Mouse (Mus musculus): ENCODE data around the gene Srpk2. TPM values are rescaled to one million over a fixed set of nuclear protein-coding genes. Genes with fewer than 3 reads are reported as not detected.

Srpk2 gene
- polyA plus RNA-seq, 1 experiment: 0.91 TPM

- Histone ChIP-seq H3K4me3 (ENCODE audit: low read depth, low read length) (no peak overlapping the region), H3K27ac (ENCODE audit: insufficient read depth, low read depth, low read length) (no peak overlapping the region), H3K27me3 (ENCODE audit: control insufficient read depth, insufficient read depth, low read length) (no peaks in the 10 kb centered on the region), H3K4me1 (ENCODE audit: control insufficient read depth, insufficient read depth, insufficient read length, low read length) (no peaks in the 10 kb centered on the region), H3K36me3 (ENCODE audit: control insufficient read depth, insufficient read depth, low read length) (no peaks in the 10 kb centered on the region)
- TF ChIP-seq CTCF (IDR thresholded peaks at IDR 0.05; ENCODE audit: extremely low read depth, insufficient read length, insufficient replicate concordance, low read depth, low read length) (no peak), POLR2A (IDR thresholded peaks at IDR 0.05; ENCODE audit: low read depth, low read length) (no peak)
- WGBS: 82% methylated on average over 3 of the region's 3 CpGs
Observed at GRCm38 (mm10) chr5:23612856-23613255, 71.6 kb downstream of the Srpk2 start.

- WGBS: 67% methylated on average over 7 of the region's 7 CpGs
- H3K27me3 ChIP-seq (ENCODE audit: control insufficient read depth, insufficient read depth, low read length): no peaks in the 10 kb centered on the region
- no peak overlapping the region for H3K27ac ChIP-seq (ENCODE audit: insufficient read depth, low read depth, low read length)
- H3K36me3 ChIP-seq (ENCODE audit: control insufficient read depth, insufficient read depth, low read length): 0 out of 2 replicates have a peak, but pooled peaks cover 1% of the 10 kb centered on the region
- no peak overlapping the region for H3K4me3 ChIP-seq (ENCODE audit: low read depth, low read length)
- TF ChIP-seq POLR2A (IDR thresholded peaks at IDR 0.05; ENCODE audit: low read depth, low read length): no peak
- no peak for TF ChIP-seq CTCF (IDR thresholded peaks at IDR 0.05; ENCODE audit: extremely low read depth, insufficient read length, insufficient replicate concordance, low read depth, low read length)
- H3K4me1 ChIP-seq (ENCODE audit: control insufficient read depth, insufficient read depth, insufficient read length, low read length): 0 out of 2 replicates have a peak, but pooled peaks cover 1% of the 10 kb centered on the region
Observed at GRCm38 (mm10) chr5:23604036-23604705, 80.2 kb downstream of the Srpk2 start.

- no peaks in the 10 kb centered on the region for H3K27me3 ChIP-seq (ENCODE audit: control insufficient read depth, insufficient read depth, low read length)
- 85% methylated on average over 5 of the region's 5 CpGs for WGBS
- no peak for TF ChIP-seq POLR2A (IDR thresholded peaks at IDR 0.05; ENCODE audit: low read depth, low read length)
- no peak for TF ChIP-seq CTCF (IDR thresholded peaks at IDR 0.05; ENCODE audit: extremely low read depth, insufficient read length, insufficient replicate concordance, low read depth, low read length)
- no peaks in the 10 kb centered on the region for H3K4me1 ChIP-seq (ENCODE audit: control insufficient read depth, insufficient read depth, insufficient read length, low read length)
- 0 out of 2 replicates have a peak, but pooled peaks cover 1% of the 10 kb centered on the region for H3K36me3 ChIP-seq (ENCODE audit: control insufficient read depth, insufficient read depth, low read length)
- no peak overlapping the region for H3K4me3 ChIP-seq (ENCODE audit: low read depth, low read length)
- H3K27ac ChIP-seq (ENCODE audit: insufficient read depth, low read depth, low read length): no peak overlapping the region
Observed at GRCm38 (mm10) chr5:23599750-23600537, 84.5 kb downstream of the Srpk2 start.

GRCm38 (mm10) chr5:23599171-23599570 lies 85.2 kb downstream of the Srpk2 start:
- Histone ChIP-seq H3K4me1 (ENCODE audit: control insufficient read depth, insufficient read depth, insufficient read length, low read length) (no peaks in the 10 kb centered on the region), H3K36me3 (ENCODE audit: control insufficient read depth, insufficient read depth, low read length) (0 out of 2 replicates have a peak, but pooled peaks cover 1% of the 10 kb centered on the region), H3K4me3 (ENCODE audit: low read depth, low read length) (no peak overlapping the region), H3K27ac (ENCODE audit: insufficient read depth, low read depth, low read length) (no peak overlapping the region), H3K27me3 (ENCODE audit: control insufficient read depth, insufficient read depth, low read length) (no peaks in the 10 kb centered on the region)
- no peak for TF ChIP-seq CTCF (IDR thresholded peaks at IDR 0.05; ENCODE audit: extremely low read depth, insufficient read length, insufficient replicate concordance, low read depth, low read length)
- TF ChIP-seq POLR2A (IDR thresholded peaks at IDR 0.05; ENCODE audit: low read depth, low read length): no peak
- 38% methylated on average over 3 of the region's 3 CpGs for WGBS

DNA sequence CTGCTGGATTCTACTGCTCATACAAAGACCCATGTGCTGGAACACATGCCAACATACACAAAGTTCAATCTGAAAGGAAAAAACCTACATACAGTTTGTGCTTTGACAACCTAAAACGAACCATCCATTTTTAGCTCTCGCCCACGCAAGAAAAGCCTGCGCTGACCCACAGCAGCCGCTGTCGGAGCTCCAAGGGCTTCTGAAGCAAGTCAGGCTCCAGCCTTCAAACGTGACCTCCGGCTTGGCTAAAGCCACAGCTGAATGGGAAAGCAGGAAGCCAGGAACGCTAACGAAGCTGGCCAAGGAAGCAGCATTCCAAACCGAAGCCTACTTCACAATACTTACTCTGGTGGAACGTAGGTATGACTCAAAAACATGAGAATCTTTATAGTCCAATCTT lies 85.9 kb downstream of the Srpk2 start:
- H3K36me3 ChIP-seq (ENCODE audit: control insufficient read depth, insufficient read depth, low read length): 0 out of 2 replicates have a peak, but pooled peaks cover 1% of the 10 kb centered on the region
- H3K4me1 ChIP-seq (ENCODE audit: control insufficient read depth, insufficient read depth, insufficient read length, low read length): no peaks in the 10 kb centered on the region
- WGBS: 76% methylated on average over 12 of the region's 12 CpGs
- no peaks in the 10 kb centered on the region for H3K27me3 ChIP-seq (ENCODE audit: control insufficient read depth, insufficient read depth, low read length)
- TF ChIP-seq POLR2A (IDR thresholded peaks at IDR 0.05; ENCODE audit: low read depth, low read length) (no peak), CTCF (IDR thresholded peaks at IDR 0.05; ENCODE audit: extremely low read depth, insufficient read length, insufficient replicate concordance, low read depth, low read length) (no peak)
- H3K4me3 ChIP-seq (ENCODE audit: low read depth, low read length): no peak overlapping the region
- H3K27ac ChIP-seq (ENCODE audit: insufficient read depth, low read depth, low read length): no peak overlapping the region

GRCm38 (mm10) chr5:23597999-23598398 lies 86.4 kb downstream of the Srpk2 start:
- H3K4me1 ChIP-seq (ENCODE audit: control insufficient read depth, insufficient read depth, insufficient read length, low read length): no peaks in the 10 kb centered on the region
- H3K27ac ChIP-seq (ENCODE audit: insufficient read depth, low read depth, low read length): no peak overlapping the region
- H3K4me3 ChIP-seq (ENCODE audit: low read depth, low read length): no peak overlapping the region
- no peaks in the 10 kb centered on the region for H3K36me3 ChIP-seq (ENCODE audit: control insufficient read depth, insufficient read depth, low read length)
- no peak for TF ChIP-seq CTCF (IDR thresholded peaks at IDR 0.05; ENCODE audit: extremely low read depth, insufficient read length, insufficient replicate concordance, low read depth, low read length)
- TF ChIP-seq POLR2A (IDR thresholded peaks at IDR 0.05; ENCODE audit: low read depth, low read length): no peak
- H3K27me3 ChIP-seq (ENCODE audit: control insufficient read depth, insufficient read depth, low read length): no peaks in the 10 kb centered on the region
- WGBS: 58% methylated on average over 1 of the region's 1 CpGs

DNA sequence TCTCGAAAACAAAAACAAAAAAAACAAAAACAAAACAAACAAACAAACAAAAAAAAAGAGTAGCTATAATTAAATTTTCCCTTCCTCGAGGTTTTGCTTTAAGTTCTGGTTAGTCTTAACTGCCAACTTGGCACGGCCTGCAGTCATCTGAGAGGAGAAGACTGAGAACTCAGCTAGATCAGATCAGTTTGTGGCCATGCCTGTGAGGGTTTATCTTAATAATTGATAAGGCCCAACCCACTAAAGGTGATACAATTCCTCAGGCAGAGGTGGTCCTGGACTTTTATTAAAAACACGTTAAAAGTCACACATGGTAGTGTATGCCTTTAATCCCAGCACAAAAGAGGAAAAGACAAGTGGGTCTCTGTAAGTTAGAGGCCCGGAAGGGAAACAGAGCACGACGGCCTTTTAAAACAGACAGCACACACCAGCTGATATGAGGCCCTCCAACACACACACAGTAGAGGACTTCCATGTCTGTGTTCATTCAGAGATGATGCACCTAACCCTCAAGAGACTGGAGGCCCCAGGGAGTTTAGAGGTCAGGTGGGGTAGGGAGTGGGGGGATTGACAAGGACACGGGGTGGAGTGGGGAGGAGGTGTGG lies 87.1 kb downstream of the Srpk2 start:
- H3K4me1 ChIP-seq (ENCODE audit: control insufficient read depth, insufficient read depth, insufficient read length, low read length): no peaks in the 10 kb centered on the region
- no peak for TF ChIP-seq CTCF (IDR thresholded peaks at IDR 0.05; ENCODE audit: extremely low read depth, insufficient read length, insufficient replicate concordance, low read depth, low read length)
- TF ChIP-seq POLR2A (IDR thresholded peaks at IDR 0.05; ENCODE audit: low read depth, low read length): no peak
- no peaks in the 10 kb centered on the region for H3K36me3 ChIP-seq (ENCODE audit: control insufficient read depth, insufficient read depth, low read length)
- 88% methylated on average over 8 of the region's 8 CpGs for WGBS
- no peak overlapping the region for H3K27ac ChIP-seq (ENCODE audit: insufficient read depth, low read depth, low read length)
- H3K4me3 ChIP-seq (ENCODE audit: low read depth, low read length): no peak overlapping the region
- no peaks in the 10 kb centered on the region for H3K27me3 ChIP-seq (ENCODE audit: control insufficient read depth, insufficient read depth, low read length)

Data from small intestine, adult 2 months (tissue).